Mouse (Mus musculus) stomach, embryonic 16.5 days (tissue): ENCODE data around the gene Prss40. TPM values are rescaled to one million over a fixed set of nuclear protein-coding genes. Genes with fewer than 3 reads are reported as not detected.
"Not testable (repeated sequence)": the region's sequence is repeated elsewhere in the genome, so short reads cannot be mapped to it uniquely, and the experiment has no call there.

Experiments
- ATAC-seq: fragments of 200-750 bp; cut with Nextera tagmentation; 2 replicates; pipeline ENCODE4 v1.8.0; 2017; ENCODE audit warnings: moderate number of reproducible peaks, moderate TSS enrichment; ENCODE audit not compliant: insufficient read depth, low FRiP score
- H3K27ac ChIP-seq: fragments of 300-500 bp; sonication (generic); 2 replicates; pipeline ENCODE4 v1.5.1; 2014; ENCODE audit warnings: low read length
- H3K27me3 ChIP-seq: fragments of 300-500 bp; sonication (generic); 2 replicates; pipeline ENCODE4 v1.6.1; 2014; ENCODE audit warnings: low read length, control low read depth, mixed read lengths; ENCODE audit not compliant: control insufficient read depth, insufficient read depth
- H3K36me3 ChIP-seq: fragments of 300-500 bp; sonication (generic); 2 replicates; pipeline ENCODE4 v1.6.1; 2014; ENCODE audit warnings: low read length; ENCODE audit not compliant: control insufficient read depth, insufficient read depth
- H3K4me1 ChIP-seq: fragments of 300-500 bp; sonication (generic); 2 replicates; pipeline ENCODE4 v1.6.1; 2014; ENCODE audit warnings: low read length, control low read depth, mixed read lengths; ENCODE audit not compliant: control insufficient read depth, insufficient read depth
- H3K4me2 ChIP-seq: fragments of 300-500 bp; sonication (generic); 2 replicates; pipeline ENCODE4 v1.6.1; 2014; ENCODE audit warnings: low read depth, low read length, mixed read lengths
- H3K4me3 ChIP-seq: fragments of 300-500 bp; sonication (generic); replicated peaks from 2 replicates; pipeline ENCODE4 v1.5.1; 2014; ENCODE audit warnings: mild to moderate bottlenecking, low read length
- H3K9ac ChIP-seq: fragments of 300-500 bp; sonication (generic); 2 replicates; pipeline ENCODE4 v1.6.1; 2014; ENCODE audit warnings: low read length
- H3K9me3 ChIP-seq: fragments of 300-500 bp; sonication (generic); replicated peaks from 2 replicates; pipeline ENCODE4 v1.6.1; 2016; ENCODE audit warnings: low read length, control low read depth; ENCODE audit not compliant: control insufficient read depth
- WGBS: fragments of 180-500 bp; shearing (Covaris S2); extraction: QIAGEN DNeasy Blood & Tissue Kit; methylation state at CpG from one replicate; pipeline ENCODE4 v1.1.7; 2014; 5-methylcytosine and 5-hydroxymethylcytosine counted together
- polyA plus RNA-seq: library from polyadenylated mRNA; unstranded; fragments of >200 nt; fragmentation: Nextera tagmentation; extraction: Ambion mirVana; gene quantifications from 2 replicates; pipeline ENCODE4 v1.2.1, GENCODE M21; 2015

The Prss40 gene
- polyA plus RNA-seq, 1 experiment from 2014 or later: not detected

DNA sequence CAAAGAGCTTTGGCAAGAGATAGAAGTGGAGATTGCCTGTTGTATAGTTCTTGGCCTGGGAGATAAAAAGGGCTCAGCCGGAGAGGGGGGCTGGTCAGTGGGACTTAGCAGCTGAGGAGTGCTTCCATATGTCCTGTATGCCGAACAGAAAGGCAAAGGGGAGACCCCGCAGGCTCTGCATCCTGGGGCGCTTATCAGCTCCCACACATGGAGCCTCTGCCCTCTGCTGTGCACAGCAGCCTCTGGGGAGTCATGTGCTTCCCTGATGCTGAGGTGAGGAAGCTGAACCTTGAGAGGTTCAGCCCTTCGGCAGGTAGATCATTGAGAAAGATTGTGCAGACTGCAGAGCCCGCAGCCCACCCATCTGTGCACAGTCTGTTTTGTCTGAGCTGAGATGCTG, 43.4 kb downstream of the Prss40 start:
- not testable (repeated sequence) for H3K4me1 ChIP-seq, H3K9me3 ChIP-seq, H3K4me2 ChIP-seq, ATAC-seq, H3K36me3 ChIP-seq, H3K27ac ChIP-seq, H3K4me3 ChIP-seq, H3K27me3 ChIP-seq, H3K9ac ChIP-seq
- WGBS: 23% methylated on average over 6 of the region's 6 CpGs

DNA sequence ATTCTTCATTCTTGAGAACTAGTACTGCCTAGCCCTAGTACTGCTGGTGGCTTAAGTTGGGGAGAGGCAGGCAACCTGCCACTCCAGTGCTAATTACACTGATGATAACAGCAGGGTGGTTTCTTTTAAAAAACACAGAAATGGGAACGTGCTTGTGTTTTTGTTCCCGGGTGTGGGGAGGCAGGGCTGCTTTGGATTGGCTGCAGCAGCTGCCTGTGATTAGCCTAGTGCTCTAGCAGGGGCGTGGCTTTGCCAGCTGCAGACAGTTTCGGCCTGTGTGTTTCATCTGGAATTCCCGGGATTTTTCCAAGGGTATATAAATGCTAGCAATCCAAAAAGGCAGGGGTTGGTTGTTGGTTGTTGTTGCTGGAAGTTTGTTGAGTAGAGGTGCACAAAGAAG, 44.1 kb downstream of the Prss40 start:
- ATAC-seq: no peak
- H3K4me1 ChIP-seq: no peaks in the 10 kb centered on the region
- no peaks in the 10 kb centered on the region for H3K27me3 ChIP-seq
- no peaks in the 10 kb centered on the region for H3K36me3 ChIP-seq
- 21% methylated on average over 5 of the region's 5 CpGs for WGBS
- H3K9ac ChIP-seq: no peak overlapping the region
- H3K9me3 ChIP-seq: peaks cover 6% of the 10 kb centered on the region; the same call in 1 of the 2 replicates
- no peak overlapping the region for H3K4me3 ChIP-seq
- H3K27ac ChIP-seq: no peak overlapping the region
- H3K4me2 ChIP-seq: no peak overlapping the region

DNA sequence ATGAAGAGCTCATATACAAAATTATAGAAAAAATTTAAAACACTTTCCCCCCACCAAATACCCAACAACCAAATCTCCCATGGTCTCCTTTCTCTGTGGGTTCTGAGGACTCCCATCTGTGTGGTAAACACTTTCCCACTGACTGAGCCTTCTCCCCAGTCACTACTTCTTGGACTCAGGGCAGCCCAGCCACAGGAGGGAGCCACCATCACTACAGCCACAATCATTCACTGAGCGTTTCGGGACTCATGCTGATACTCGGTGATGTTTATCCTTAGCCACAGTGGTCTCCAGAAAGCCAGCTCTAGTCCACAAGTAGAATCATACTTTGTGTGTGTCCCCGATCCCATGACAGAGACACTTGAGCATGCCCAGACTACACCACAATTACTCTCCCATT, 47.7 kb downstream of the Prss40 start:
- Histone ChIP-seq H3K36me3 (no peaks in the 10 kb centered on the region), H3K4me3 (no peak overlapping the region), H3K9me3 (peaks cover 6% of the 10 kb centered on the region; the same call in 1 of the 2 replicates), H3K4me1 (no peaks in the 10 kb centered on the region), H3K27ac (no peak overlapping the region), H3K9ac (no peak overlapping the region), H3K27me3 (no peaks in the 10 kb centered on the region), H3K4me2 (no peak overlapping the region)
- no peak for ATAC-seq
- WGBS: 79% methylated on average over 4 of the region's 4 CpGs

DNA sequence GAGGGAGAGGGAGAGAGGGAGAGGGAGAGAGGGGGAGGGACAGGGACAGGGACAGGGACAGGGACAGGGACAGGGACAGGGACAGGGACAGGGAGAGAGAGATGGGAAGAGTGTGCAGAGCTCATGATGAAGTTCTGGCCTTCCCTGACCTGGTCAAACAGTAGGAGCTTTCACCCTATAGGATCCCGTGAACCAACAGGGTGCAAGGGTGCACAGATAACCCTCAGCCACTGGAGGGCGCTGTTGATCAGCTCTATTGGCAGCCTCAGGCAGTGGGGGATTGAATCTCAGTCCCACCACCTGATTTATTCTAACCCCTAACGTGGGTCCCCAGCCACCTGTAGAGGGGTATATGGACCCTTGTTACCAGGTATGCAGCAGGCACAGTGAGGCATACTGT, 49.7 kb downstream of the Prss40 start:
- ATAC-seq: 0 out of 2 replicates have a peak, but pooled peaks have one; percentile 7
- Histone ChIP-seq H3K9me3 (no peaks in the 10 kb centered on the region), H3K4me1 (no peaks in the 10 kb centered on the region), H3K4me3 (no peak overlapping the region), H3K36me3 (no peaks in the 10 kb centered on the region), H3K4me2 (no peak overlapping the region), H3K9ac (no peak overlapping the region), H3K27ac (no peak overlapping the region), H3K27me3 (no peaks in the 10 kb centered on the region)
- WGBS: 16% methylated on average over 3 of the region's 3 CpGs

DNA sequence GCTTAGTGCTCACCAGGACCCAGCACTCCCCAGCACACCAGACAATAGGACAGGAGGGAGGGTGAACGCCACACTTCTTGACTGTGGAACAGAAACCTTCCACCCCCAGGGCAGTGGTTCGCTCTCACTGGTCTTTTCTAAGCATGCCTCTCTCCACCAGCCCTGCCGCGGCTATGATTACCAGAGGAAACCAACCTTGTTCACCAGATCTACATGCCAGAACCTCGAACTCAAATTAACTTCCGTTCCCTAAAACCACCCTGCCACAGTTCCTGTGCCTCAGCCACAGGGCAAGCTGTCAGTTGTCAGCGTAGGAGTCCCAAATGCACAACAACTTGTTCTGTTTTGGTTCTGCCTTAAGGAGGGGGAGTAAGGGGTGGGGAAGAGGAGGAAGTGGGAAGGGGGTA, 50.2 kb downstream of the Prss40 start:
- 5% methylated on average over 7 of the region's 7 CpGs for WGBS
- no peaks in the 10 kb centered on the region for H3K27me3 ChIP-seq

DNA sequence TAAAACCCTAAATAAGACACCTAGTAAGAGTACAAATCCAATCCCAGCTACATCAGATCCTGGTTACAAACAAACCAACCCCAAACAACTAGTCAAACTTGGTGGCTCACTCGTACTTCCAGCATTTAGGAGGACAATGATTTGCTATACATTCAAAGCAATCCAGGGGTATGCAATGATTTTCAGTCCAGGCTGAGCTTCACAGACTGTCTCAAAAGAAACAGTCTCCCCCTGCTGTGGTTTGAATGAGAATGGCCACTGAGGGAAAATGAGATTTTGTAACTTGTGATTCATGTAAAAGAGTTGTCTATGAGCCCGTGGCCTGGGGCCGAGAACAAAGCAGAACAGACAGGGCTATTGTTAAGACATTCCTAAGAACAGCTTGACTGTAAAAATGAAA, 52.8 kb downstream of the Prss40 start:
- H3K27me3 ChIP-seq: no peaks in the 10 kb centered on the region
- H3K4me2 ChIP-seq: no peak overlapping the region
- no peaks in the 10 kb centered on the region for H3K4me1 ChIP-seq
- H3K9me3 ChIP-seq: no peaks in the 10 kb centered on the region
- ATAC-seq: no peak
- no peaks in the 10 kb centered on the region for H3K36me3 ChIP-seq
- H3K4me3 ChIP-seq: no peak overlapping the region
- WGBS: 83% methylated on average over 3 of the region's 3 CpGs
- no peak overlapping the region for H3K27ac ChIP-seq
- H3K9ac ChIP-seq: no peak overlapping the region

More for the DNA sequence above, 50.2 kb downstream of the Prss40 start:
- Histone ChIP-seq H3K4me2 (peak overlapping the region; percentile 22), H3K27ac (no peak overlapping the region), H3K36me3 (no peaks in the 10 kb centered on the region), H3K4me1 (no peaks in the 10 kb centered on the region), H3K4me3 (no peak overlapping the region), H3K9ac (no peak overlapping the region), H3K9me3 (no peaks in the 10 kb centered on the region)
- no peak for ATAC-seq

DNA sequence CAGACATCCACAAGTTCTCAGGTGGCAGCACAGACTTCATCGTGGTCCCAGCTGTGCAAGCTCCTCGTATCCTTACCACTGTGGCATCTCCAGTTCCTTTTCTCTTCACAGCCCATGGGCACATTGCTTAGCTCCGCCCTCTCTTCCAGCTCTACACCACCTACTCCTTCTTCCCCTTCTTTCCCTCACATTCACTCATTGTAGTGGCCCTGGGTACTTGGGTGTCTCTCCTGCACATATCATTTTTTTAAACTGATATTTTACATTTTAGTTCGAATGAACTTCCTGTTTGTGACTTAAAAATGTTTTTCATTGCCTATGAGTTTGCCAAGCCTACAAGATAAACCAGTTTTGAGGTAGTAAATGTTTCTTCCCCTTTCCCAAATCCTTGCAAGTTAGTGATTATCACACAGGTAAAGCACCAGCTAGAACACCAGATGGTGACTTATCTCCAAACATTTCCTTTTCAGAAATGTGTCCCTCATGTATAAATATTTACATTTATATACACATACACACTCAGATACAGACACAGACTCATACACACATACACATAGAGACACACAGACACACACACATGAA, 54.7 kb downstream of the Prss40 start:
- no peaks in the 10 kb centered on the region for H3K27me3 ChIP-seq
- no peak overlapping the region for H3K9ac ChIP-seq
- H3K4me2 ChIP-seq: no peak overlapping the region
- 73% methylated on average over 4 of the region's 4 CpGs for WGBS
- no peak for ATAC-seq
- no peaks in the 10 kb centered on the region for H3K9me3 ChIP-seq
- H3K4me3 ChIP-seq: no peak overlapping the region
- no peak overlapping the region for H3K27ac ChIP-seq
- no peaks in the 10 kb centered on the region for H3K36me3 ChIP-seq
- H3K4me1 ChIP-seq: no peaks in the 10 kb centered on the region

DNA sequence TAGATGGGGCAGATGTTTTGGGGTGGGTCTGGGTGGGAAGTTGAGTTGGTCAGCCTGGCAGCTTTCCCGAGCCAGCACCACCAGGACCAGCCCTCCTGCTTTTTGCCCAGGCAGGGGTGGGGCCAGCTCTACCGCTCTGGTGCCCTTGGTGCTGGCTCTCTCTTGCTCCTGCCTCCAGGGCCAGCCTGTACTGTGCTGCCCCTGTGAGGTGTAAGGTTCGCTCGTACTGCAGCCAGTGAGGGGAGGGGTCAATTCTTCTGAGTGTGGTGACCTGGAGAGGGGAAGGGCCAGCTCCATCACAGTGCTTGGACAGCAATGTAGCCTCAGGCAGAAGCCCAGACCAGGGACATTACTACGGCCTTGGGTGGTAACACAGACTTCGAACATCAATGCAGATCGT, 55.4 kb downstream of the Prss40 start:
- no peak overlapping the region for H3K27ac ChIP-seq
- no peaks in the 10 kb centered on the region for H3K27me3 ChIP-seq
- no peak overlapping the region for H3K4me2 ChIP-seq
- peak; percentile 57; the same call in 1 of the 2 replicates for ATAC-seq
- 53% methylated on average over 7 of the region's 7 CpGs for WGBS
- H3K4me1 ChIP-seq: no peaks in the 10 kb centered on the region
- no peaks in the 10 kb centered on the region for H3K36me3 ChIP-seq
- no peak overlapping the region for H3K9ac ChIP-seq
- H3K4me3 ChIP-seq: no peak overlapping the region
- H3K9me3 ChIP-seq: no peaks in the 10 kb centered on the region

DNA sequence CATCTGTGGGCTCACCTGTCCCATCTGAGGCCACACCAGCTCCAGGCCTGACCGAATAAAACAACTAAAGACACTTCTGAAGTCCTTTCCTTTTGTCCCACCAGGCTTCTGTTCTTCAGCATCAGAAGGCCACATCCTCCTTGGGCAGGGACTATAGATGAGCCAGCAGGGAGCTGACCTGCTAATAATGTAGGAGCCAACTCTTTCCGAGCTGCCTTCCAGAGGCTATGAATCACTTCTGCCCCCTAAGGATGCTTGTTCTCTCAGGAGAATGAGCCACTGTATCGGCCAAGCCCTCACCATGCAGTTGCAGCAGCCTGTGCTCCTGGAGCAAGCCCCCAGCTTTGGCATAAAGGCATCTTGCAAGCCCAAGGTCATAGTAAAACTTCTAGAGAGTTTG, 57.8 kb downstream of the Prss40 start:
- Histone ChIP-seq H3K4me3 (no peak overlapping the region), H3K9me3 (no peaks in the 10 kb centered on the region), H3K4me2 (no peak overlapping the region), H3K27me3 (no peaks in the 10 kb centered on the region), H3K27ac (no peak overlapping the region), H3K4me1 (no peaks in the 10 kb centered on the region), H3K36me3 (no peaks in the 10 kb centered on the region), H3K9ac (no peak overlapping the region)
- ATAC-seq: no peak
- 64% methylated on average over 3 of the region's 3 CpGs for WGBS
